Mouse (Mus musculus): ENCODE results near the gene Tm2d1. TPM values are rescaled to one million over a fixed set of nuclear protein-coding genes. Genes with fewer than 3 reads are reported as not detected.
"Not testable (repeated sequence)": the region's sequence is repeated elsewhere in the genome, so short reads cannot be mapped to it uniquely, and the experiment has no call there.

Gene Tm2d1
- polyA plus RNA-seq (2012; rRNA removed) = 50.9 and 58.5 TPM in 2 replicates

GRCm38 (mm10) chr4:98382716-98383424 is at the start of gene Tm2d1:
Gene Tm2d1, minus strand, starts transcription at chr4:98383306.
- peak; percentile 69; the same call in 1 of the 2 replicates for TF ChIP-seq POLR2A (IDR thresholded peaks at IDR 0.05; ENCODE audit: extremely low read depth, insufficient read depth, low read length)
- no peak for TF ChIP-seq CTCF (IDR thresholded peaks at IDR 0.05; ENCODE audit: extremely low read depth, insufficient read depth, low read length)
- Histone ChIP-seq H3K4me3 (ENCODE audit: insufficient read depth, low read length) (peak within 1 kb of the TSS; percentile 100), H3K4me1 (ENCODE audit: control insufficient read depth, insufficient read depth, low read length) (peaks cover 1% of the 10 kb centered on the region; the same call in 1 of the 2 replicates), H3K27ac (ENCODE audit: insufficient read depth, low read length) (no peak within 1 kb of the TSS; the same call in 1 of the 2 replicates)

- H3K4me1 ChIP-seq (ENCODE audit: control insufficient read depth, insufficient read depth, low read length) = no peaks in the 10 kb centered on the region
- H3K4me3 ChIP-seq (ENCODE audit: insufficient read depth, low read length) = no peak overlapping the region
- TF ChIP-seq POLR2A (IDR thresholded peaks at IDR 0.05; ENCODE audit: extremely low read depth, insufficient read depth, low read length) = no peak
- no peak for TF ChIP-seq CTCF (IDR thresholded peaks at IDR 0.05; ENCODE audit: extremely low read depth, insufficient read depth, low read length)
- H3K27ac ChIP-seq (ENCODE audit: insufficient read depth, low read length) = no peak overlapping the region
Observed at GRCm38 (mm10) chr4:98428371-98428770, 45.3 kb upstream of the Tm2d1 start.

- H3K4me1 ChIP-seq (ENCODE audit: control insufficient read depth, insufficient read depth, low read length); H3K27ac ChIP-seq (ENCODE audit: insufficient read depth, low read length); H3K4me3 ChIP-seq (ENCODE audit: insufficient read depth, low read length): not testable (repeated sequence)
Observed at GRCm38 (mm10) chr4:98415150-98415549, 32.0 kb upstream of the Tm2d1 start.

GRCm38 (mm10) chr4:98408455-98408854 is 25.3 kb upstream of the Tm2d1 start:
- TF ChIP-seq CTCF (IDR thresholded peaks at IDR 0.05; ENCODE audit: extremely low read depth, insufficient read depth, low read length) (no peak), POLR2A (IDR thresholded peaks at IDR 0.05; ENCODE audit: extremely low read depth, insufficient read depth, low read length) (no peak)
- Histone ChIP-seq H3K4me3 (ENCODE audit: insufficient read depth, low read length) (no peak overlapping the region), H3K27ac (ENCODE audit: insufficient read depth, low read length) (no peak overlapping the region), H3K4me1 (ENCODE audit: control insufficient read depth, insufficient read depth, low read length) (no peaks in the 10 kb centered on the region)

GRCm38 (mm10) chr4:98404412-98404811 is 21.3 kb upstream of the Tm2d1 start:
- no peak for TF ChIP-seq POLR2A (IDR thresholded peaks at IDR 0.05; ENCODE audit: extremely low read depth, insufficient read depth, low read length)
- no peak for TF ChIP-seq CTCF (IDR thresholded peaks at IDR 0.05; ENCODE audit: extremely low read depth, insufficient read depth, low read length)
- Histone ChIP-seq H3K4me3 (ENCODE audit: insufficient read depth, low read length) (no peak overlapping the region), H3K27ac (ENCODE audit: insufficient read depth, low read length) (no peak overlapping the region), H3K4me1 (ENCODE audit: control insufficient read depth, insufficient read depth, low read length) (no peaks in the 10 kb centered on the region)

- no peak for TF ChIP-seq CTCF (IDR thresholded peaks at IDR 0.05; ENCODE audit: extremely low read depth, insufficient read depth, low read length)
- no peak for TF ChIP-seq POLR2A (IDR thresholded peaks at IDR 0.05; ENCODE audit: extremely low read depth, insufficient read depth, low read length)
- Histone ChIP-seq H3K4me3 (ENCODE audit: insufficient read depth, low read length) (no peak overlapping the region), H3K4me1 (ENCODE audit: control insufficient read depth, insufficient read depth, low read length) (no peaks in the 10 kb centered on the region), H3K27ac (ENCODE audit: insufficient read depth, low read length) (no peak overlapping the region)
Observed at GRCm38 (mm10) chr4:98403492-98403891, 20.4 kb upstream of the Tm2d1 start.

- no peak overlapping the region for H3K4me3 ChIP-seq (ENCODE audit: insufficient read depth, low read length)
- no peak overlapping the region for H3K27ac ChIP-seq (ENCODE audit: insufficient read depth, low read length)
- no peak for TF ChIP-seq CTCF (IDR thresholded peaks at IDR 0.05; ENCODE audit: extremely low read depth, insufficient read depth, low read length)
- TF ChIP-seq POLR2A (IDR thresholded peaks at IDR 0.05; ENCODE audit: extremely low read depth, insufficient read depth, low read length) = no peak
- H3K4me1 ChIP-seq (ENCODE audit: control insufficient read depth, insufficient read depth, low read length) = no peaks in the 10 kb centered on the region
Observed at GRCm38 (mm10) chr4:98401584-98401962, 18.5 kb upstream of the Tm2d1 start.

- no peak overlapping the region for H3K4me3 ChIP-seq (ENCODE audit: insufficient read depth, low read length)
- H3K27ac ChIP-seq (ENCODE audit: insufficient read depth, low read length) = no peak overlapping the region
- H3K4me1 ChIP-seq (ENCODE audit: control insufficient read depth, insufficient read depth, low read length) = no peaks in the 10 kb centered on the region
- TF ChIP-seq POLR2A (IDR thresholded peaks at IDR 0.05; ENCODE audit: extremely low read depth, insufficient read depth, low read length) = no peak
- TF ChIP-seq CTCF (IDR thresholded peaks at IDR 0.05; ENCODE audit: extremely low read depth, insufficient read depth, low read length) = no peak
Observed at GRCm38 (mm10) chr4:98400926-98401583, 17.9 kb upstream of the Tm2d1 start.

GRCm38 (mm10) chr4:98395690-98396437 is 12.8 kb upstream of the Tm2d1 start, which contains the start of gene Patj:
Gene Patj, plus strand, starts transcription at chr4:98395785.
- H3K27ac ChIP-seq (ENCODE audit: insufficient read depth, low read length) = peak within 1 kb of the TSS; percentile 99
- no peaks in the 10 kb centered on the region for H3K4me1 ChIP-seq (ENCODE audit: control insufficient read depth, insufficient read depth, low read length)
- peak within 1 kb of the TSS; percentile 96 for H3K4me3 ChIP-seq (ENCODE audit: insufficient read depth, low read length)
- TF ChIP-seq CTCF (IDR thresholded peaks at IDR 0.05; ENCODE audit: extremely low read depth, insufficient read depth, low read length) (no peak), POLR2A (IDR thresholded peaks at IDR 0.05; ENCODE audit: extremely low read depth, insufficient read depth, low read length) (peak; percentile 52; the same call in 1 of the 2 replicates)
